Mouse (Mus musculus) C2C12 (cell line): ENCODE results near the gene Zfp13.

ENCODE experiments used
- CTCF ChIP-seq: IDR thresholded peaks from one replicate; pipeline ENCODE4 v1.5.1; 2011; ENCODE audit not compliant: control insufficient read depth, insufficient read depth, insufficient read length
- MAX ChIP-seq: IDR thresholded peaks from one replicate; pipeline ENCODE4 v1.6.1; 2011; ENCODE audit warnings: mild to moderate bottlenecking, control low read depth

- TF ChIP-seq CTCF (peak; percentile 96), MAX (no peak)
These were observed 11.1 kb upstream of the Zfp13 start for GRCm38 (mm10) chr17:23610361-23610800.
